Mouse (Mus musculus): ENCODE results near the gene Scel. TPM values are rescaled to one million over a fixed set of nuclear protein-coding genes. Genes with fewer than 3 reads are reported as not detected.
"Not testable (repeated sequence)": the region's sequence is repeated elsewhere in the genome, so short reads cannot be mapped to it uniquely, and the experiment has no call there.

Scel gene
- 0.08 TPM in 1 of 2 replicates, not detected in the other for polyA plus RNA-seq (2015; fragmentation: Nextera tagmentation; extraction: Ambion mirVana)

- 11% methylated on average over 14 of the region's 14 CpGs for WGBS
- Histone ChIP-seq H3K9me3 (no peaks in the 10 kb centered on the region), H3K27me3 (no peaks in the 10 kb centered on the region), H3K4me1 (peaks cover 6% of the 10 kb centered on the region; the same call in 1 of the 2 replicates), H3K4me3 (no peak within 1 kb of the TSS), H3K36me3 (no peaks in the 10 kb centered on the region), H3K27ac (replicated peaks) (no peak within 1 kb of the TSS), H3K4me2 (replicated peaks) (peak within 1 kb of the TSS; percentile 14; the same call in 1 of the 2 replicates), H3K9ac (replicated peaks) (no peak within 1 kb of the TSS)
- no peak; the same call in 1 of the 2 replicates for ATAC-seq (replicated peaks)
These were observed at the start of gene Scel for GRCm38 (mm10) chr14:103512802-103513472. TSS of gene Scel (plus strand) at chr14:103513342.

GRCm38 (mm10) chr14:103468691-103469463 is 44.3 kb upstream of the Scel start:
- H3K9me3 ChIP-seq = no peaks in the 10 kb centered on the region
- H3K9ac ChIP-seq (replicated peaks) = no peak overlapping the region
- H3K4me2 ChIP-seq (replicated peaks) = no peak overlapping the region
- H3K36me3 ChIP-seq = no peaks in the 10 kb centered on the region
- H3K27ac ChIP-seq (replicated peaks) = no peak overlapping the region
- H3K27me3 ChIP-seq = no peaks in the 10 kb centered on the region
- peaks cover 22% of the 10 kb centered on the region for H3K4me1 ChIP-seq
- 89% methylated on average over 12 of the region's 12 CpGs for WGBS
- H3K4me3 ChIP-seq = no peak overlapping the region
- ATAC-seq (replicated peaks) = no peak

DNA sequence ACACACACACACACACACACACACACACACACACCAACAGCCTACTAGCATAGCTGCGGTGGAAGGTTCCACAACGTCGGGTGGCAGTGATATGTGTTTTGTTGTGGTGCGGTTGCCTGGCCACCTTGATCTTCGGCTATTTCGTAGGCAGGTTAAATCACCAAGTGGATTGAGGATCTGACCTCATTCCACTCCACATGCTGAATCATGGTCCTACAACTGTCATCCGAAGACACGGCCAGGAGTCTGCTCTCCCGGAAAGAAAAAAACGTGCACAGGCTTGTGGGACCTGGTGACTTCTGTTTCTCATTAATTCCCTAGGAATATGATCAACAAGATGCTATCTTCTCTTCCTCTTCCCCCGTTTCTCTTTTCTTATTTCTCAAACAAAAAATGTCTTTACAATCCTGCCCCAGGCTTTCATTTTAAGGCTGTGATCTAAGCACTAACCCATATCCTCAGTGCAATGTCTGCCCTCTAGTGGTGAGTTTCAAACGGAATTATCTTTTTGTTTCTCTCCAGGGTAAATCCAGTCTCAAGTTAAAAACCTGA is 43.6 kb upstream of the Scel start:
- Histone ChIP-seq H3K36me3 (no peaks in the 10 kb centered on the region), H3K4me1 (peaks cover 22% of the 10 kb centered on the region), H3K9ac (replicated peaks) (no peak overlapping the region; the same call in 1 of the 2 replicates), H3K4me3 (no peak overlapping the region), H3K4me2 (replicated peaks) (0 out of 2 replicates have a peak overlapping the region, but pooled peaks have one; percentile 20), H3K9me3 (no peaks in the 10 kb centered on the region), H3K27ac (replicated peaks) (no peak overlapping the region), H3K27me3 (no peaks in the 10 kb centered on the region)
- peak; percentile 81 for ATAC-seq (replicated peaks)
- 62% methylated on average over 12 of the region's 12 CpGs for WGBS

DNA sequence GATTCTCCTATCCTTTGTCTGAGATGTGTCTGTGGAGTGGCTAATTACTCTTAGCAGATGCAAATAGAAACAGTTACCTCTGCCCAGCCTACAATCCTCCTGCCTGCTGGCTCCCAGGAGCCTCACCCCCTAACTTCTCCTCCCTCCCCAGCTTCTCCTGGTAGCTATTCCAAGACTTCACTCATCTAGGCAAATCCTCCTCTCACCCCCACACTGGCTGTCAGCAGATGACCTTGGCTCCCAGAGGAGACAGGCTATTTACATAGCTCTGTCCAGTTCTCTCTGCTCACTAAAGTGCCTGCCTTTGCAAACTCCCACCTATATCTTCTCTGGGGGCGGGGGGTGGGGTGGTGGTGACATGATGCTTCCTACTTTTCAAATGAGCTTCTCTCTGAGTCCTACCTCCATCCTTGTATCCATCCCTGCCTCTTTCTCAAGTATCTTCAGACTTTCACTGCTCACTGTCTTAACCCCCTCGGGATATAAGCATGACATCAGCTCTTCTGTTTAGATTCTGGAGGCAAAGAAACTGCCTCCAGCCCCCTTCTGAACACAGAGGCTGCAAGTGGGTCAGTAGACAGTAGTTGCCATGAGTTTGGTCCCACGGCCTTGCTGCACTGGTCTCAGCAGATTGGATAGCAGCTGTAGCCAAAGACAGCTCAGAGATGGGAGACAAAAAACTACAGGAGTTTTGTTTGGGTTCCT is 41.9 kb upstream of the Scel start:
- H3K9me3 ChIP-seq = no peaks in the 10 kb centered on the region
- WGBS = 44% methylated on average over 3 of the region's 3 CpGs
- H3K4me2 ChIP-seq (replicated peaks) = no peak overlapping the region
- peaks cover 22% of the 10 kb centered on the region for H3K4me1 ChIP-seq
- ATAC-seq (replicated peaks) = no peak
- H3K4me3 ChIP-seq = no peak overlapping the region
- H3K27me3 ChIP-seq = no peaks in the 10 kb centered on the region
- no peak overlapping the region for H3K9ac ChIP-seq (replicated peaks)
- no peak overlapping the region for H3K27ac ChIP-seq (replicated peaks)
- no peaks in the 10 kb centered on the region for H3K36me3 ChIP-seq

- H3K27ac ChIP-seq (replicated peaks) = peak overlapping the region; percentile 41
These were observed 41.2 kb upstream of the Scel start for GRCm38 (mm10) chr14:103471806-103472553.

DNA sequence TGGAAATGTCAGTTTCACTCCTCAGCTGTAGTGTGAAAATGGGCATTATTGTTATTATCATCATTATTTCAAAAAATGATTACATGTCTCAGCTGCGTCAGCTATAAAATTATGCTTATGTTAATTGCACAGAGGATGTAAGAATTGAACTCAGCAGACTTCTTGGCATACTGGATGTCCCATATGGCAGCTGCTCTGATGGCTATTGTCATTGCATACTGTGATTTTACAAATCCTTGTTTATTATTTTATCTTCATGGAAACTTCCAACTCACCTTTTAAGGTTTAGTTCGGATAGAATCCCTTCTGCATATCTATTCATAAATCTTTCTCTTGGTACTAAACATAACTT is 40.6 kb upstream of the Scel start:
- H3K4me2 ChIP-seq (replicated peaks) = no peak overlapping the region
- peaks cover 22% of the 10 kb centered on the region for H3K4me1 ChIP-seq
- H3K27ac ChIP-seq (replicated peaks) = peak overlapping the region; percentile 41; the same call in 1 of the 2 replicates
- H3K9ac ChIP-seq (replicated peaks) = no peak overlapping the region
- no peaks in the 10 kb centered on the region for H3K27me3 ChIP-seq
- 52% methylated on average over 2 of the region's 2 CpGs for WGBS
- H3K4me3 ChIP-seq = no peak overlapping the region
- no peaks in the 10 kb centered on the region for H3K9me3 ChIP-seq
- no peaks in the 10 kb centered on the region for H3K36me3 ChIP-seq
- peak; percentile 33; the same call in 1 of the 2 replicates for ATAC-seq (replicated peaks)

More at GRCm38 (mm10) chr14:103471806-103472553, 41.2 kb upstream of the Scel start:
- Histone ChIP-seq H3K9ac (replicated peaks) (no peak overlapping the region), H3K9me3 (no peaks in the 10 kb centered on the region), H3K4me1 (peaks cover 22% of the 10 kb centered on the region), H3K4me3 (no peak overlapping the region), H3K27me3 (no peaks in the 10 kb centered on the region), H3K4me2 (replicated peaks) (no peak overlapping the region), H3K36me3 (no peaks in the 10 kb centered on the region)
- peak; percentile 61 for ATAC-seq (replicated peaks)
- 37% methylated on average over 7 of the region's 7 CpGs for WGBS

GRCm38 (mm10) chr14:103475312-103475711 is 37.8 kb upstream of the Scel start:
- WGBS = 87% methylated on average over 7 of the region's 7 CpGs
- Histone ChIP-seq H3K4me2 (replicated peaks) (no peak overlapping the region), H3K27ac (replicated peaks) (no peak overlapping the region), H3K9ac (replicated peaks) (no peak overlapping the region), H3K36me3 (no peaks in the 10 kb centered on the region), H3K27me3 (no peaks in the 10 kb centered on the region), H3K4me3 (no peak overlapping the region), H3K9me3 (no peaks in the 10 kb centered on the region), H3K4me1 (peaks cover 19% of the 10 kb centered on the region)
- no peak for ATAC-seq (replicated peaks)

- not testable (repeated sequence) for H3K4me2 ChIP-seq (replicated peaks); H3K9ac ChIP-seq (replicated peaks); H3K27me3 ChIP-seq; ATAC-seq (replicated peaks); H3K27ac ChIP-seq (replicated peaks); H3K9me3 ChIP-seq; H3K4me3 ChIP-seq; H3K36me3 ChIP-seq
- peaks cover 15% of the 10 kb centered on the region for H3K4me1 ChIP-seq
- 90% methylated on average over 3 of the region's 3 CpGs for WGBS
These were observed 36.9 kb upstream of the Scel start for GRCm38 (mm10) chr14:103476232-103476631.

DNA sequence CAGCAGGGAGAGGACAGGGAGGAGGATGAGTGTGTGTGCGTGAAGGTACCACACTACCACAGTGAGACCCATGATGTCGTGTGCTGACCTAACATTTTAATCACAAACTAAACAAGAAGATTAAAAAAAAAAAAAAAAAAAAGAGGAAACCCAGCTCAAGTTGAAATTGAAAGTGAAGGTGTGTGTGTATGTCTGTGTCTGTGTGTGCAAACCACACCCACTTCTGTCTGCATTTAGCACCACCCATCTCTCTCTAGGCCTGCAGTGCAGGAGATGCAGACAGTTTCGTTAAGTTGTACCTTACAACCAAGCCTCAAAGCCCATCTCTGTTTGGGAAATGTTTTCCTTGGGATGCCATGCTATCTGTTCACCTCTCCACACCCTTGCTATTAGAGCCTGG is 35.9 kb upstream of the Scel start:
- no peak for ATAC-seq (replicated peaks)
- H3K4me1 ChIP-seq = peaks cover 5% of the 10 kb centered on the region
- no peaks in the 10 kb centered on the region for H3K27me3 ChIP-seq
- 87% methylated on average over 3 of the region's 3 CpGs for WGBS
- no peaks in the 10 kb centered on the region for H3K9me3 ChIP-seq
- H3K36me3 ChIP-seq = no peaks in the 10 kb centered on the region
- no peak overlapping the region for H3K9ac ChIP-seq (replicated peaks)
- H3K4me3 ChIP-seq = no peak overlapping the region
- H3K27ac ChIP-seq (replicated peaks) = no peak overlapping the region
- H3K4me2 ChIP-seq (replicated peaks) = no peak overlapping the region

DNA sequence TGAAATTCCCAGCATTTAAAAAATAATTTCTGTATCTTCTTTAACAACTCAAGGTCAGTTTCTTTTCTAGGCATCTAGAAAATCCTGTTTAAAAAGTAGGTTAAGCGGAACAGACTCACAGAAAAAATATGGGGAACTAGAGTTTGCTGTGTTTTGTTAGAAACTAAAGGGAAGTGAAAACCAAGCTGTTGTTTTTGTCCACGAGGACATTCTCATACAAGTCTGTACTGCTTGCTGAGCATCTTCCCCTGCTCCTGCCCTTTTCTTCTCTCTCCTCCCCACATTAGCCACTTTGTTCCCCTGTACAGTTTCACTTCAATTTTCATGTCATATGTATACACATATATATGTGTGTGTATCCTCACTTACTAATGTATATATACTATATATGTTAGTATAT is 35.2 kb upstream of the Scel start:
- Histone ChIP-seq H3K9me3 (no peaks in the 10 kb centered on the region), H3K4me2 (replicated peaks) (no peak overlapping the region), H3K9ac (replicated peaks) (no peak overlapping the region), H3K4me3 (no peak overlapping the region), H3K27me3 (no peaks in the 10 kb centered on the region), H3K27ac (replicated peaks) (no peak overlapping the region), H3K36me3 (no peaks in the 10 kb centered on the region), H3K4me1 (no peaks in the 10 kb centered on the region)
- ATAC-seq (replicated peaks) = no peak
- WGBS = 80% methylated on average over 2 of the region's 2 CpGs

DNA sequence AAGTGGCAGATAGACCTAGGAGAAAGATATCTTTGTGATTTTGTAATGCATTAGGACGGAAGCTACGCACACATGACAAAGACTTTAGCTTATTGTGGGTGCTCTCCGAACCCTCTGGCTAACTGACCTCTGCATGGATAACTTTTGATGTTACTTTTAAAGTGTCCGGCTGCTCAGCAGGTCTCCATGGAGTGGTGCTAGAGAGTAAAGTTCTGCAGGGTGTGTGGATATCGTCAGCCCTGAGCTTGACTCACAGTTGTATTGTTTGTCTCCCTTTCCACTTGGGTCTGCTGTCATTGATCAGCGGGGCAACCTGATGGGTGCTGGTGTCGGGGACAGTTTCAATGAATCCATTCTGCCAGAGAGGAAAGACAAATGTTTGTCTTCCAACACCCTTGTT is 33.7 kb upstream of the Scel start:
- no peak overlapping the region for H3K9ac ChIP-seq (replicated peaks)

More for the DNA sequence above, 33.7 kb upstream of the Scel start:
- Histone ChIP-seq H3K36me3 (no peaks in the 10 kb centered on the region), H3K9me3 (no peaks in the 10 kb centered on the region), H3K4me2 (replicated peaks) (no peak overlapping the region), H3K27ac (replicated peaks) (no peak overlapping the region), H3K27me3 (no peaks in the 10 kb centered on the region), H3K4me3 (no peak overlapping the region), H3K4me1 (no peaks in the 10 kb centered on the region)
- ATAC-seq (replicated peaks) = no peak
- WGBS = 73% methylated on average over 7 of the region's 7 CpGs
